Mouse (Mus musculus) midbrain, embryonic 12.5 days (tissue): ENCODE data around the gene Elk3. TPM values are rescaled to one million over a fixed set of nuclear protein-coding genes. Genes with fewer than 3 reads are reported as not detected.

Experiments
- ATAC-seq: fragments of 200-750 bp; cut with Nextera tagmentation; 2 replicates; pipeline ENCODE4 v1.8.0; 2017; ENCODE audit warnings: low read depth, moderate TSS enrichment, moderate library complexity; ENCODE audit not compliant: low FRiP score
- H3K27ac ChIP-seq: fragments of 300-500 bp; sonication (generic); replicated peaks from 2 replicates; pipeline ENCODE4 v1.5.1; 2016; ENCODE audit warnings: mild to moderate bottlenecking
- H3K27me3 ChIP-seq: fragments of 300-500 bp; sonication (generic); 2 replicates; pipeline ENCODE4 v1.6.1; 2016; ENCODE audit warnings: mild to moderate bottlenecking
- H3K36me3 ChIP-seq: fragments of 300-500 bp; sonication (generic); 2 replicates; pipeline ENCODE4 v1.6.1; 2016
- H3K4me1 ChIP-seq: fragments of 300-500 bp; sonication (generic); 2 replicates; pipeline ENCODE4 v1.6.1; 2016
- H3K4me2 ChIP-seq: fragments of 300-500 bp; sonication (generic); replicated peaks from 2 replicates; pipeline ENCODE4 v1.6.1; 2016; ENCODE audit warnings: mild to moderate bottlenecking, moderate library complexity
- H3K4me3 ChIP-seq: fragments of 300-500 bp; sonication (generic); 2 replicates; pipeline ENCODE4 v1.5.1; 2016; ENCODE audit warnings: mild to moderate bottlenecking
- H3K9ac ChIP-seq: fragments of 300-500 bp; sonication (generic); replicated peaks from 2 replicates; pipeline ENCODE4 v1.6.1; 2016; ENCODE audit warnings: mild to moderate bottlenecking, moderate library complexity
- H3K9me3 ChIP-seq: fragments of 300-500 bp; sonication (generic); 2 replicates; pipeline ENCODE4 v1.6.1; 2016; ENCODE audit warnings: mild to moderate bottlenecking
- WGBS: fragments of 180-500 bp; shearing (Covaris S2); methylation state at CpG from one replicate; pipeline ENCODE4 v1.1.7; 2016; 5-methylcytosine and 5-hydroxymethylcytosine counted together
- polyA plus RNA-seq: library from polyadenylated mRNA; unstranded; fragments of >200 nt; fragmentation: Nextera tagmentation; extraction: Ambion mirVana; gene quantifications from 2 replicates; pipeline ENCODE4 v1.2.1, GENCODE M21; 2016

Gene Elk3
- polyA plus RNA-seq, 1 experiment from 2014 or later = 11.3 TPM

GRCm38 (mm10) chr10:93346208-93346936 is 35.4 kb upstream of the Elk3 start:
- H3K9me3 ChIP-seq = no peaks in the 10 kb centered on the region
- H3K27ac ChIP-seq = no peak overlapping the region
- whole genome bisulfite sequencing = 81% methylated on average over 9 of the region's 9 CpGs
- H3K9ac ChIP-seq = no peak overlapping the region
- no peaks in the 10 kb centered on the region for H3K27me3 ChIP-seq
- no peaks in the 10 kb centered on the region for H3K4me1 ChIP-seq
- H3K4me2 ChIP-seq = no peak overlapping the region
- no peaks in the 10 kb centered on the region for H3K36me3 ChIP-seq
- no peak overlapping the region for H3K4me3 ChIP-seq
- ATAC-seq = no peak

- Histone ChIP-seq H3K36me3 (no peaks in the 10 kb centered on the region), H3K4me3 (no peak overlapping the region), H3K9me3 (no peaks in the 10 kb centered on the region), H3K4me2 (no peak overlapping the region), H3K27me3 (no peaks in the 10 kb centered on the region), H3K4me1 (no peaks in the 10 kb centered on the region), H3K9ac (no peak overlapping the region), H3K27ac (no peak overlapping the region)
- no peak for ATAC-seq
- 80% methylated on average over 2 of the region's 2 CpGs for WGBS
Measured at GRCm38 (mm10) chr10:93345497-93345896, 34.6 kb upstream of the Elk3 start.

GRCm38 (mm10) chr10:93343469-93343868 is 32.5 kb upstream of the Elk3 start:
- Histone ChIP-seq H3K9ac (no peak overlapping the region), H3K9me3 (no peaks in the 10 kb centered on the region), H3K4me1 (no peaks in the 10 kb centered on the region), H3K27ac (no peak overlapping the region), H3K4me3 (no peak overlapping the region), H3K27me3 (no peaks in the 10 kb centered on the region), H3K4me2 (no peak overlapping the region), H3K36me3 (no peaks in the 10 kb centered on the region)
- 92% methylated on average over 6 of the region's 6 CpGs for WGBS
- ATAC-seq = no peak

GRCm38 (mm10) chr10:93342986-93343385 is 32.1 kb upstream of the Elk3 start:
- Histone ChIP-seq H3K36me3 (no peaks in the 10 kb centered on the region), H3K9me3 (no peaks in the 10 kb centered on the region), H3K4me1 (no peaks in the 10 kb centered on the region), H3K27ac (no peak overlapping the region), H3K4me2 (no peak overlapping the region), H3K27me3 (no peaks in the 10 kb centered on the region), H3K4me3 (no peak overlapping the region), H3K9ac (no peak overlapping the region)
- ATAC-seq = no peak
- WGBS = 92% methylated on average over 3 of the region's 3 CpGs

GRCm38 (mm10) chr10:93338526-93338925 is 27.6 kb upstream of the Elk3 start:
- no peak overlapping the region for H3K27ac ChIP-seq
- 90% methylated on average over 5 of the region's 5 CpGs for WGBS
- no peaks in the 10 kb centered on the region for H3K9me3 ChIP-seq
- H3K36me3 ChIP-seq = no peaks in the 10 kb centered on the region
- ATAC-seq = no peak
- H3K9ac ChIP-seq = no peak overlapping the region
- no peaks in the 10 kb centered on the region for H3K27me3 ChIP-seq
- no peaks in the 10 kb centered on the region for H3K4me1 ChIP-seq
- no peak overlapping the region for H3K4me2 ChIP-seq
- H3K4me3 ChIP-seq = no peak overlapping the region

GRCm38 (mm10) chr10:93336462-93336931 is 25.6 kb upstream of the Elk3 start:
- no peak for ATAC-seq
- Histone ChIP-seq H3K4me2 (no peak overlapping the region), H3K9me3 (no peaks in the 10 kb centered on the region), H3K4me3 (no peak overlapping the region), H3K27me3 (no peaks in the 10 kb centered on the region), H3K9ac (no peak overlapping the region), H3K4me1 (no peaks in the 10 kb centered on the region), H3K27ac (no peak overlapping the region), H3K36me3 (no peaks in the 10 kb centered on the region)
- 72% methylated on average over 6 of the region's 6 CpGs for WGBS

- WGBS = 82% methylated on average over 16 of the region's 16 CpGs
- no peaks in the 10 kb centered on the region for H3K36me3 ChIP-seq
- ATAC-seq = no peak
Measured at GRCm38 (mm10) chr10:93335828-93336461, 25.0 kb upstream of the Elk3 start.

GRCm38 (mm10) chr10:93335001-93335400 is 24.1 kb upstream of the Elk3 start:
- no peak overlapping the region for H3K4me2 ChIP-seq
- no peaks in the 10 kb centered on the region for H3K9me3 ChIP-seq
- H3K4me1 ChIP-seq = no peaks in the 10 kb centered on the region
- no peak overlapping the region for H3K4me3 ChIP-seq
- no peak for ATAC-seq
- no peak overlapping the region for H3K27ac ChIP-seq
- H3K27me3 ChIP-seq = no peaks in the 10 kb centered on the region
- WGBS = 47% methylated on average over 2 of the region's 2 CpGs
- no peaks in the 10 kb centered on the region for H3K36me3 ChIP-seq
- H3K9ac ChIP-seq = no peak overlapping the region

More at GRCm38 (mm10) chr10:93335828-93336461, 25.0 kb upstream of the Elk3 start:
- H3K9me3 ChIP-seq = no peaks in the 10 kb centered on the region
- no peak overlapping the region for H3K27ac ChIP-seq
- H3K4me3 ChIP-seq = no peak overlapping the region
- no peak overlapping the region for H3K4me2 ChIP-seq
- no peaks in the 10 kb centered on the region for H3K27me3 ChIP-seq
- no peak overlapping the region for H3K9ac ChIP-seq
- no peaks in the 10 kb centered on the region for H3K4me1 ChIP-seq

GRCm38 (mm10) chr10:93333239-93333638 is 22.3 kb upstream of the Elk3 start:
- no peak overlapping the region for H3K9ac ChIP-seq

GRCm38 (mm10) chr10:93332261-93332809 is 21.4 kb upstream of the Elk3 start:
- no peak overlapping the region for H3K9ac ChIP-seq
- no peak overlapping the region for H3K4me2 ChIP-seq
- H3K36me3 ChIP-seq = no peaks in the 10 kb centered on the region
- 66% methylated on average over 3 of the region's 3 CpGs for WGBS
- H3K27ac ChIP-seq = no peak overlapping the region
- no peaks in the 10 kb centered on the region for H3K9me3 ChIP-seq
- no peak for ATAC-seq
- H3K4me3 ChIP-seq = no peak overlapping the region
- H3K4me1 ChIP-seq = no peaks in the 10 kb centered on the region
- H3K27me3 ChIP-seq = no peaks in the 10 kb centered on the region

More at GRCm38 (mm10) chr10:93333239-93333638, 22.3 kb upstream of the Elk3 start:
- WGBS = 75% methylated on average over 5 of the region's 5 CpGs
- H3K9me3 ChIP-seq = no peaks in the 10 kb centered on the region
- ATAC-seq = no peak
- H3K27ac ChIP-seq = no peak overlapping the region
- H3K36me3 ChIP-seq = no peaks in the 10 kb centered on the region
- no peak overlapping the region for H3K4me3 ChIP-seq
- no peaks in the 10 kb centered on the region for H3K4me1 ChIP-seq
- no peaks in the 10 kb centered on the region for H3K27me3 ChIP-seq
- no peak overlapping the region for H3K4me2 ChIP-seq

- Histone ChIP-seq H3K4me2 (no peak overlapping the region), H3K27ac (no peak overlapping the region), H3K36me3 (no peaks in the 10 kb centered on the region), H3K4me3 (no peak overlapping the region), H3K9ac (no peak overlapping the region), H3K4me1 (no peaks in the 10 kb centered on the region), H3K27me3 (no peaks in the 10 kb centered on the region), H3K9me3 (no peaks in the 10 kb centered on the region)
- 84% methylated on average over 4 of the region's 4 CpGs for WGBS
- no peak for ATAC-seq
Measured at GRCm38 (mm10) chr10:93331543-93331942, 20.6 kb upstream of the Elk3 start.

- no peaks in the 10 kb centered on the region for H3K4me1 ChIP-seq
- no peak for ATAC-seq
- H3K4me3 ChIP-seq = no peak overlapping the region
- H3K36me3 ChIP-seq = no peaks in the 10 kb centered on the region
- H3K9me3 ChIP-seq = no peaks in the 10 kb centered on the region
- H3K4me2 ChIP-seq = no peak overlapping the region
- no peak overlapping the region for H3K27ac ChIP-seq
- WGBS = 86% methylated on average over 5 of the region's 5 CpGs
- no peaks in the 10 kb centered on the region for H3K27me3 ChIP-seq
- no peak overlapping the region for H3K9ac ChIP-seq
Measured at GRCm38 (mm10) chr10:93328321-93328720, 17.4 kb upstream of the Elk3 start.
